Mouse (Mus musculus) telencephalon, adult 2 months (tissue): ENCODE results near the gene Fyn.

ENCODE experiments used
- DNase-seq: peaks from one replicate; pipeline ENCODE4 v3.0.0-alpha.2; 2011; ENCODE audit warnings: low read depth, low spot score

The Fyn gene

DNA sequence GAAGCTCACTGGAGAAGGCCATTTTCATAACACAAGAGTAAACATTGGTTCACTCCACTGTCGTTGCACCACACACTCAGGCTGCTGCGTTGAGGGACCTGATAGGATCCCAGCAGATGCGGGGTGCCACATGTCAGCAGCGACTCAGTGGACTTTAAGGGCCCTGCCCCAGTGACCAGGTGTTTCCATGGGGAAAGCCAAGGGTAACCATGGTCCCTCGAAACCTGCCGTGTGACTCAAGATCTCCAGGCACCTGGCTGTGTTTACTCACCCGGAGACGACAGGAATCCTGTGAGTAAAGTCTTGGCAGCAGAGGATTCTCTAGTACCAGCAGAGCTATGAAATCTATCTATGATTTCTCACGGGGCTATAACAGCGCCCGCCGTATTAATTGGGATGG is 198.2 kb downstream of the Fyn start:
- no peak for DNase-seq

DNA sequence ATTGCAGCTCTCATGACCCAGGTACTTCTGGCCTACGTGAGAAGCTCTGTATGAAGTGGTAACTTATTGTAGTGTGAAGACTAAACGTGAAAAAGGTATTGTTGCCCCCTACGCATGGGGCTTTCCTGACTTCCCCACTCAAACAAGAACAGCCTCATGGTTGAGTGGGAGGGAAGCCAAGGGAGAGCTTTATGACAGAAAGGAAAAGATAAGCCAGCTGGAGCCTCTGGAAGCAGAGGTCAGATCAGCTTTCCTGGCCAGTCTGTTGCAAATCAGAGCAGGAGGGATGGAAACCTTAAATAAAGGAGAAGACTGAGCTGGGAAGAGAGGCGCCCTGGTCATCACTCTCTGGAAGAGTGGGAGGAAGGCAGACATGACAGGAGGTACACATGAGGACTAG is 200.3 kb downstream of the Fyn start:
- DNase-seq = no peak

DNA sequence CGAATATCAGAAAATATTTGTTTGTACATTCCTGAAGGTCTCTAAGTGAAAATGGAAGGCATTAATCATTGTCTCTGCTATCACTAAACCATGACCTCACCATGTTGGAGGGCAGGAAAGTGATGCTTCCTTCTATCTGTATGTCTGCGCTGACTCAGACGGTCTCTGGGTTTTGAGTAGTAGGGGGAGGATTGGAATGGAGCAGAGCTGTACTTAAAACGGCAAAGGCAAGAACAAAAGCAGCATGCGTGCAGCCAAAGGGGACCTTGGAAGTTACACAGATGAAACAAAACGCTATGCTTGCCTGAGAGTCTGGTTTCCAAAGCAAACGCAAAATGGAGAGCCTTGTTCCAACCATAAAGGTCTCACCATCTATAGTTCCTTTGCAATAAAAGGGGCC is 202.4 kb downstream of the Fyn start:
- no peak for DNase-seq

DNA sequence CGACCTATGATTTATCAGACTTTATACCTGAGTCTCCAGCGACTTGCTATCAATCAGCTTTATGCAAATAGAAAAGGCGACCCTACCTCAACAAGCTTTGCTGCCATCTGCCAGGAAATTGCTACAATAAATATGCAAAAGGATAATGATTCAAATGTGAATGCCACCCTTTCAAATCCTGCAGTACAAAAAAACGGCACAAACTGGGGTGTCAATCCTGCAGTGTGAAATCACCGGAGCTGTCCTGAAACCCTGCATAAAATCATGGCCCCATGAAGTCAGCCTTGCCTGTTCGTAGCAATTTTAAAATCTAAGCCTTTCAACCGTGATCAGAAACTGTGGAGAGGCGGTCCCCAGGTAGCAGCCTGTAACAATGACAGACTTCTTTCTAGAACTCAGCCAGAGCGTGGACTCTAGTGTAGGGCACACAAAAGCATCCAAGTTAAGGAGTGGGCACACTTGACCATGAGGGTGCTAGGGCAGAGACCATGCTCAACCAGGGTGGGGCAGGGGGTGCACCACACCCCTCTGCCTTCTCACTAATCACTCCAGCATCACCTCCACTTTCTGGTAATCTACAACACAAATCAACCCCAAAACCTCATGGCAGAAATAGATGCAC is 203.5 kb downstream of the Fyn start:
- no peak for DNase-seq

DNA sequence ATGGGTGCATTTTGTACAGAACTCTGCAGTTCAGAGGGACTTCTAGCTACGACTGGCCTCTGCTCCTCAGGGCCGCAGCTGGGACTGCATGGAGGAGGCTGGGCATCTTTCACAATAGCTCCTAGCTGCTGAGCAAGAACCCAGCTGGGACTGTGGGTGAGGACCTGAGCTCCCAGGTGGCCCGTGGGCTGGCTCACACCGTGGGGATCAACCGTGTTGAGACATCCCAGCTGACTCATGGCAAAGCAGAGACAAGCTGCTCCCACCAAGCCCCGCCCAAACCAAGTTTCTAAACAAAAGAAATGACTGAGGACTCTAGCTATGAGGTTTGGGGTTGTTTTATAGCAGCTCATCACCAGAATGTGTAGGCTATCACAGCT is 204.0 kb downstream of the Fyn start:
- peak; percentile 68 for DNase-seq

DNA sequence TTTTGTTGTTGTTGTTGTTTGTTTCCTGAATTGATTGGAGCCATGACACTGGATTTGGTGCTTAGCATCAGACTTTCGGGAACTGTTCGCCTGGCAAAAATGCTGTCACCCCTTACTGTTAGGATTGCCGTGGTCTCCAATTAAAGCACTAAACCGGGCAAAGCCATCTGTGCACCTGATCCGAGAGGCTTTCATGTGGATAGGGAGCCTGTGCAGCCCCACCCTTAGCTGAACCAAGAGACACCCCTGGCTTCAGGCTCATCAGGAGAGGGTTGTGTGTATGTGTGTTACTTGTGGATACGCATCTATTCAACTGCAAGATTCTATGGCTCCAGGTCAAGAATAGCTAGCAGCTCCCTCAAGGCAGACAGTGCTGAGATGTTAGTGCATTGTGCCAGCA is 207.8 kb downstream of the Fyn start:
- DNase-seq = no peak

DNA sequence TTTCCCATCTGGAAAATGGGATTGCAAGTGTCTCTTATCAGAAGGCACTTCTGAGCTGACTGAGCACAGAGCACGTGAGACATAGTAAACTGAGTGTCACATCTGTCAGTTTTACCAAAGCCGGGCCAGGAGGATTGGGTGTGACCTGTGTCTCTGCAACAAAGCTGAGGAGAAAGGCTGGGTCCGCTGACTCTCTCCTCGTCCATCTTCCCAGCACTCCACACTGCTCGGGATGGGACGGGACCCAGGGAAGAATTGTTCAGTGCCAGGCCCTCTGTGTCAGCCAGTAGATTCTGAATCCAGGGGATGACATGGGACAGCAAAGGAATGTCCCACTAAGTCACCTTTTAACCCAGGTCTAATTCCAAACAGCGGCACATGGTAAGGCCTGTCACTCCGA is 211.8 kb downstream of the Fyn start:
- DNase-seq = no peak

DNA sequence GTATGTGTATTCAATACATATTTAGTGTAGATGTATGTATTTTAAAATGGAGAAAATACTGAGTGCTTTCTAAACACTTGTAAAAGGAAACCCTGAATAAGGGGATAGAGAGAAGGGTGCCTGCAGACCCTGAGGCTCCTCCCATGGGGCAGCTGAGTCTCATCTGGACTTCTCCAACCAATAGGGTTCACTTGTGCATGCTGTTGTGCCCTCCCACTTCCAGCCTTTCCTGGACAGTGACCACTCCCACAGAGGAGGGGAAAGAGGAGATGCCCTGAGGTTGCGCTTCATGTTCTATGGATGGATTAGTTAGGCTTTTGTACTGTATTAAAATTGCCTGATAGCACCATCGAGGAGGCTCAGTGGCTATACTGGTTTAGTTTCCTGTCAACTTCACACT is 213.7 kb downstream of the Fyn start:
- DNase-seq = no peak

DNA sequence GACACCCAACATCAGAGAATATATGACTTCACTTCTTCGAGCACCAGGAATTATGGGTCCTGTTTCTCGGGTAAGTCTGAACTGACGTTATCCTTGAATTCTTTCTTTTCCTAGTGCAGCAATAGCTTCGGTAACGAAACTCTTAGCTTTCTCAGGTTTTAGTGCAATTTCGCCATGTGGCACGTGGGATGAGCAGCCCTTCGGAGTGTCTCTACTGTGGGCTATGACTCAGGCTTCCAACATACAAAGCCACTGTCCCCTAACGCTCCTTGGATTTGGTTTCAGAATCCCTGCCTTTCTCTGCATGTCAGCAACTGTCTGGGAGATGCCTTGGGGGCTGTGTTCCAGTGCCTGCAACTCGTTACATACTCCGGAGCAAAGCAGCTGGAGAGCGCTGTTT is 215.1 kb downstream of the Fyn start:
- peak; percentile 48 for DNase-seq

DNA sequence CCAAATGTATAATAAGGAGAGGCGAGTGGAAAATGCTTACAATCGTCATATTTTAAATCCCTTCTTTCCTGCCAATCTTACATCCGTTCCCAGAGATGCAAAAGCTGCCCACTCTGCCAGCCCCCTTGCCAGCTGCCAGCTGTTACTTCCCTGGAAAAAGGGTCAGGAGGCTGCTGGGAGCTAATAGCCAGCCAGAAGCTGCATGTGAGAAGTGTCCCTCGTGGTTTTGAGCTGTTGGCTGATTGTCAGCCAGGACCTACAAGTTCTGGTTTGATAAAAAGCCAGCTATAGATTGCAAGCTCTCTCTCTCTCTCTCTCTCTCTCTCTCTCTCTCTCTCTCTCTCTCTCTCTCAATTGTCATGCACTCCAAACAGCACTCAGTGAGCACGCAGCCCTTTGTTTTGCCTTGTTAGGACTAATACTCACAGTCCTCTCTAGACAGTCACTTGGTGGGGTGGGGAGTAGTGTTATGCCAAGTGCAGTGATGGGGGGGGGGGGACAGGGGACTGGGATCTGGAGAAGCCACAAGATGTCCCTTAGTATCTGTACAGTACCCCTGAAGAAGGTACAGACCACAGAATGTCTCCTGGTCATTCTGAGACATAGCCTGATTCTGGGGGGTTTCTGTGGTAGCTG is 218.8 kb downstream of the Fyn start:
- no peak for DNase-seq

DNA sequence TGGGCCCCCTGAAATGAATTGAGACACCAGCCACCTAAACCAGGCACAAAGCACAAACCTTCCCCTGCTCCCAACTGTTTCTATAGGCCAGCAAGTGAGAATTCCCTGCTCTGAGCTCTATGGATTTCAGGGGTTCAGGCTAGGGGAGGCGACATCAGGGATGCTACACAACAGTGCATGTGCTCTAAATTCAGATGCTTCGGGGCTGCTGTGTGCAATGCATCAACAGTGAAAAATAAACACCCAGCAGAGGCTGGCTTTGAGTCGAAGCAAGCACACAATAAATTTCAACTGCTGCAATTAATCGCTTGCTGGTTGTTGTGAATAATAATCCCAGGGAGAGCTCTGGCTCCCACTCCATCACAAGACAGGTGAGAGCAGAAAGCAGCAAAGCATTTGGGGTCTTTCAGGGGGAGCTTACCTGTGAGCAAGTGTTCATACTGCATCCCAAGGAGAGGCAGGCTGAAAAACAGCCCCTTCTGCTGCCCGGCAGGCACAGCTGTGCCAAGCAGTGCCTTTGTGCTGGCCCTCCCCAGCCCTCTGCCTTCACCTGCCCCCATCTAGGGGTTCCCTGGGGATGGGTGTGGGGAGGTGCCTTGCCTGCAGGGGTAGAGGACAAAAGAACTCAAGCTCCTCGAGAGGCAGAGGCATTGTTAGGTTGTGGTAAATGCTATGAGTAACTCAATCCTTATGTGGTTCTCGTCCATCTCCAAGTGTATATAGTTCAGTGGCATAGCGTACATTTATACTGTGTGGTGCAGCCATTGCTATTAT is 219.5 kb downstream of the Fyn start:
- DNase-seq = no peak

DNA sequence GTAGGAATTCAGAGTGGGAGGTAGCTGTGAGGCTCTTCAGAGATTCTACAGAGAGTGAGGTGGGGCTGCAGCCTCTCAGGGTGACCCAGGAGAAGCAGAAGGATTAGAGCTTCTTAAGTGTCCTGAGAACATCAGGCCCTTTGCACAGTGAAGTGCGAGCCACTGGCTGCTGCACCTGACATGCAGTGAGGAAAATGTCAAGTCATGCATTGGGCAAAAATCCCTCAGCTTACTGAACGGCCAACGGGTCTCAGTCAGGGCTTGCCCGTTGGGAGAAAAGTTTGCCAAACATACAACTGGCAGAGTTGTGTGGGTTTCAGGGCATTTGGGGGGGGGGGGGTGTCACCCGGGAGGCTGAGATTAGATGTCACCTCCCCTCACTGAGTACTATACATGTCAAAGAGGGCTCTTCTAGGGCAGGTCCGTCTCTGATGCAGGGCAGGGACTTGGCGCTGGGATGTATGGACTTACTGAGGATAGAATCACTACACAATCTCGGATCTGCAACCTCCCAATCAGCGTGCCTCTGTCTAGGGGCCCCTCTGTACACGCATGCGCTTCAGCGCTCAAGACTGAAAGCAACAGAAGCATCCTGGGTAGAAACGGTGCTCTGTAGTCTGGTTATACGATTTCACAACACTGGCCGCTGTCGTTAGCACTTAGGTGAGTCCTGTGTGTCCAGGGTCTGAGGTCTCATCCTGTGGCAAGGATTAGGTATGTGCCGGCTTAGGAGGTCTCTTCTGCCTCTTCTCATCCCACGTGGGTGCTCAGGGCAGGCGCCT is 221.3 kb downstream of the Fyn start:
- no peak for DNase-seq

DNA sequence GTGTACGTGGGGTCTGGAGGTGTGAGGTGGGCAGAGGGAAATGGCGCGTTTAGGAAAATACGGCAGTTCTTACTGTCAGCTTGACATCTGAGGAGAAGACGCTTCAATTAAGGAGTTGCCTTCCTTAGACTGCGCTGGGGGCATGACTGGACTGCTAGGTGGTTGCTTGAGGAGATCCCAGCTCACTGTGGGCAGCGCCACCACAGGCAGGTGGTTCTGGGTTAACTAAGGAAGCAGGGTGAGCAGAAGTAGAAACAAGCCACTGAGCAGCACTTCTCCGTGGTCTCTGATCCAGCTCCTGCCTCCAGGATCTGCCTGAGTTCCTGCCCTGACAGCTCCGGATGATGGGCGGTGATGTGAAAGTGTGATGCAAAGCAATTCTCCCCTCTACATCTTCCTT is 222.0 kb downstream of the Fyn start:
- DNase-seq = no peak

DNA sequence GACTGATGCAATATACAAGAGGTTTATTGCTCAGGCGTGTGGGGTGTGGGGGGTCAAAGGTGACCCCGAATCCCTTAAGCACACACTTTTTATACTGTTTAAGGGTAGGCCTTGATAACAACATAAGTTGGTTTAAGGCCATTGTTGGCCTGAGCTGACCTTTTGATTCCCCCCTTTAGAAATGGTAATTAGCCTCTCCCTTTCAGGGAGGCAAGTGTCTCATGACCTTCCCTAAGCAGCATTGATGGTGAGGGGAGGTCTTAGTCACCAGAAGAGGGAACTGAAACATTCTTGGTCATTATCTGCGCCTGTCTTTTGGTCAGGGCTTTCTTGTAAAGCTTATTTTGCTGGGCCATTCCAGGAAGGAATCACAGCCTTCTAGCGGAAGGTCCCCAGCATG is 223.8 kb downstream of the Fyn start:
- no peak for DNase-seq

DNA sequence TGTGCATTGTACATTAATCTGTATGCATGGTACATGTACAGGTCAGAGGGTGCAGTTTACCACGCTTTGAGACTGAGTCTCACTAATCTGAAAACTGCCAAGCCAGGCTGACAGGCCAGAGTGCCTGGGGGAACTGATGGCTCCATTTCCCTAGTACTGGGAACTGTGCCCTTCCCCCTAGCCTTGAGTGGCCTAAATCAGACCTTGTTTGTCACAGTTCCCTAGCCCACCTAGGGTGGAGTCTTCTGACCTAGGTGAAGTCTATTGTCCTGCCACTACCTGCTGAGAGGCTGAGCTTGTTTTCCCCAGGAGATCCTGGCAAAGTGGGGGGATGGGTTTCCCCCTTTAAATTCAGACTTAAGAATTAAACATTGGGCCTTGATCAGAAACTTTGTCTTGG is 226.1 kb downstream of the Fyn start:
- DNase-seq = no peak

DNA sequence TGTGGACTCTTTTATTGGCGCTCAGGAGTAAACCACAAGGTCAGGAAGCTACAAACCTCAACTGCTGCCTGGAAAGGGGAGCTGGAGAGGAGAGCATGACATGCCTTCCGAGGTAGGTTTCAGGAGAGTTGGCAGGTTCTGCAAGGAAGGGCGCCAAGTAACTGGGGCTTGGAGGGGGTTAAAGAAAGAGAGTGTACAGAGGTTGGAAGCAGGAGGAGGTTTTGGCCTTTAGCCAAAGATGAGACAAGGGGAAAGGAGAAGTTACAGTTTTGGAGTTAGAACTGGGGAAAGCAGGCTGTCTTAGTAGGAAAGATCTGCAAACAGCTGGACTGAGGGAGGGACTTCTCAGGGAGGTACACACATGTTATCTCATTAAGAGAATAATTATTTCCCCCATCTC is 227.2 kb downstream of the Fyn start:
- no peak for DNase-seq

DNA sequence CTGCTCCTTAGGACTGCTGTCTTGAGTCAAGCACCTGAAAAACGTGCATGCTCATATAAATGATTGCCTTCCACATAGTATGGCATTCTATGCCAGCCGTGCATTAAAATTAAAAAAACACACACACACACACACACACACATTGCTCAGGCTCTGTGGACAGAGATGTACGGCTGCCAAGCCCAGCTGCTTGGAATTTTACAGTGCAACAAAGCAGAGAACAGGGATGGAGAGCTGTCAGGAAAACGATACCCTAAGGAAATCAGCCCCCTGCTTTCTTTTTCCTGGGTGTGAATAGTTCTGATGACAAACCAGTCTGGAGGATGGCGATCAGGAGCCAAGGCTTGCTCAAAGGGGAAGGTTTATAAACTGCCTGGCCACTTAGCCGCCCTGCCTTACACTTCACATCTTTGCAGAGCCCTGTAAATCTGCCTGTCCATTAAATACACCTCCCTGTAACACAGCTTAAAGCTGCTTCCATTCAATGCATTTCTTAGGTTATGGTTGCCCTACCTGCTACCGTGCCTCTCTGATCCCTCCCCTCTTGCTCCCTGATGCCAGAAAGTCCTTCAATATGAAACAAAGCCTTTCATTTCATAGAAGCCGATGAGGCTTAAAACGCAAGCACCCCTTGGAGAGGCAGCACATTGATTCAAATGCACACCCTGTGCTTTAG is 228.6 kb downstream of the Fyn start:
- DNase-seq = no peak

DNA sequence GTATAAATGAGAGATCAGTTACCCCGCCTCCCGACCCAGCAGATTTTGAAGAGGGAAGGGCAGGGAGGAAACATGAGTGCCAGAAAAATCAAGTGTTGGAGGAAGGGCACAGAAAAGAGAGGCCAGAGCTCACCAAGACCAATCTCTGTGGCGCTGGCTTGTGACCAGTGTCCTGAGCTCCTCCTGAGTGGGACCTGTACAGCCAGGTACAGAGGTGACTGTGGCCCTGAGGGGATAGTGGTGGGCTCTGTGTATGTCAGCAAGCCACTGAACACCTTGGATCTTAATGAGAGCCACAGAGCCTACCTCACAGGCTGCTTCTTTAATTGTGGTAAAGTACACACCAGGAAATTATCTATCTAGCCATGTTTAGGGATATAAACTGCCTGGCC is 229.1 kb downstream of the Fyn start:
- no peak for DNase-seq

DNA sequence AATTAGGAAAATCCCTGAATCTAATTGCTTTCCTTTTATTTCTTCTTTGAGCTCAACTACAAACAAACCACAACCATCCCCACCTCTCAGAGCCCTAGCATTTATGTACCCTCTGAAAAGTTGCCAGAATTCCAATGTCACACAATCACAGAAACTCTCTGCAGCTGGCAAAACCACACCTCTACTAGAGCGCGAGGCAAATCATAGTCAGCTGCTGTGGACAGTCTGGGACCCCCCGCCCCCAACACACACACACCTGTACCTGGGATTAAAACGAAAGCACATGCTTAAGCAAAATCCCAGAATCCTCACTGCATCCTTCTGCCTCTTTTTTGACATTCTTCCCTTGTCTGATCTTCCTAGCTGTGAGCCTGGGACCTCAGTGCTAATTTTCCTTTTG is 230.9 kb downstream of the Fyn start:
- DNase-seq = no peak

DNA sequence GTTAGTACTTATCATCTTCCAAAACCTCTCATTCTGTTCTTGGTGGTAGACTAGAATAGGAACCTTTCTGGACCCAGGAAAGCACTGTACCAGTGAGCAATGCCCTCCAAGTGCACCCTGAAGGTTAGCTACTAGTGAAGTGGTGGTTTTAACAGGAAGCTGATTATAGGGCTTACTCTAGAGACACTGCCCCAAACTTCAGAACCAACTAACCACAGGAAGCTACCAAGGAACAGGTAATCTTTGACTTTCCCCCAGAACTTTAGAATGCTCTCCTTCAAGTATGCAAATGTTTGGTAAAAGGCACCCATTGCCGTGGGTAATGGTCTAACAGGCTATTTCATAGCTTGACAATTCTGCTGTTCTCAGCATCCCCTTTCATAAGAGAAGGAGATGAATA is 231.5 kb downstream of the Fyn start:
- no peak for DNase-seq

DNA sequence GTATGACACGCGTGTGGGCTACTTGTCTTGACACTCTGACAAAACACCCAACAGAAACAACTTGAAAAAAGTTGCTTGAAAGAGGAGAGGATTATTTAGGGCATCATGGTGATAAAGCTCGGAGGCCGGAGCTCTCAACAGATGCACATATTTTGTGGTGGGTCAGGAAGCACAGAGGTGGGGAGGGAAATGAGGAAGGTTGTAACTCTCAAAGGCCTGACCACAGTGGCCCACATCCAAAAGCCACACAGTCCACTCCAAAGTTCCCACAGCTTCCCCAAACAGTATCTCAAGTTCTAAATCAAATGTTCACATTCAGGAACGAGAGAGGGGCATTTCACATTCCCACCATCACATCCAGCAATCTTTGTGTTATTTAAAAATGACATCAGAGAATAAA is 232.4 kb downstream of the Fyn start:
- DNase-seq = no peak

DNA sequence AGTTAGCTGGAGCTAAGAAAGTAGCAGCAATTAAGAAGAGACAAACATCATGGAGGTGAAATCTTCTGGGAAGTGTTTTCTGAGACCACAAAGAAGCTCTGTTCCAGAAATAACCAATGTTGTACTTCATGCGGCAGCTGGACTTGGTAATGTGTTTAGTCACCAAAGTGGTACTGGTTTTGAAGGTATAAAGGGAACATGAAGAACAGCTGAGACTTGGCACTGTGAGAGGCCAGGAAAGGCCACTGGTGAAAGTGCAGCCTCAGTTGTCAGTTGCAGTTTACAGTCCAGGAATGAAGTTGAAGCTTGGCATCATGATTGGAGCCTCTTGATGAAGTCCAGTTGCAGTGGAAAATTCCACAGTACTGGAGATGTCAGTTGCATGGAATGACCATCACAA is 237.8 kb downstream of the Fyn start:
- no peak for DNase-seq
